ENCODE assay signal across 9 mouse cellular contexts in genomic region chr9:102352186-102353055, GRCm38 (mm10). TPM values are rescaled to one million over a fixed set of nuclear protein-coding genes. Genes with fewer than 3 reads are reported as not detected.
DNase-seq lines count a peak whose midpoint lies in the region; ATAC-seq and TF ChIP-seq lines count a peak whose summit lies in the region.
"Had no signal": no experiment of that assay in that cellular context is flagged by ENCODE, and none has a peak within 500 bp of the region (broad histone marks: within the 10 kb centered on the region; RNA-seq: fewer than 3 reads in every experiment).

No protein-coding gene starts in this region.

- peaks cover 82% of the 10 kb centered on the region for H3K27me3 ChIP-seq in intestine, embryonic 15.5 days (replicated peaks)

- WGBS in intestine, embryonic 15.5 days, result 4% methylated on average over 30 of the region's 30 CpGs
- 6% methylated on average over 30 of the region's 30 CpGs for WGBS in olfactory bulb, adult 2 months

- no peak for TF ChIP-seq CTCF in olfactory bulb, adult 2 months (IDR thresholded peaks at IDR 0.05; ENCODE audit: insufficient read depth, low read depth, low read length)

- no peak for ATAC-seq in intestine, embryonic 15.5 days
- ATAC-seq in erythroid progenitor cell, adult 5-6 weeks (replicated peaks; ENCODE audit: low FRiP score, poor library complexity, severe bottlenecking), result no peak

- H3K4me2 ChIP-seq in intestine, embryonic 15.5 days (replicated peaks), result peak overlapping the region; percentile 95

- H3K36me3 ChIP-seq in intestine, embryonic 15.5 days, result no peaks in the 10 kb centered on the region

- no peak overlapping the region for H3K27ac ChIP-seq in intestine, embryonic 15.5 days
- H3K27ac ChIP-seq in olfactory bulb, adult 2 months (ENCODE audit: insufficient read depth, low read depth, low read length), result no peak overlapping the region

- H3K9me3 ChIP-seq in intestine, embryonic 15.5 days, result no peaks in the 10 kb centered on the region

- H3K4me1 ChIP-seq in intestine, embryonic 15.5 days (replicated peaks), result peaks cover 9% of the 10 kb centered on the region; the same call in 1 of the 2 replicates
- peaks cover 25% of the 10 kb centered on the region for H3K4me1 ChIP-seq in olfactory bulb, adult 2 months (ENCODE audit: control insufficient read depth, insufficient read depth, low read length)

- H3K9ac ChIP-seq in intestine, embryonic 15.5 days, result no peak overlapping the region

- TF ChIP-seq POLR2A in olfactory bulb, adult 2 months (IDR thresholded peaks at IDR 0.05; ENCODE audit: insufficient read depth, low read depth, low read length), result no peak; the same call in 1 of the 2 replicates

- peak overlapping the region; percentile 55 for H3K4me3 ChIP-seq in intestine, embryonic 15.5 days (replicated peaks)
- H3K4me3 ChIP-seq in olfactory bulb, adult 2 months (ENCODE audit: insufficient read depth, low read depth, low read length), result peak overlapping the region; percentile 59

- peak; percentile 42 to 59 for DNase-seq in cerebellum, adult 18-20 months
- DNase-seq in cerebellum, postnatal 4 days (ENCODE audit: low spot score in 2 of 2), result no peak
- peak; percentile 45 for DNase-seq in right cerebral cortex, postnatal 25 days
- DNase-seq in right cerebral cortex, postnatal 36 days (ENCODE audit: low spot score in 2 of 2), result no peak
- DNase-seq in gastrocnemius, postnatal 10 days, result no peak

RNA-seq across cellular contexts. Expression of gene Ephb1, which starts 2.1 kb away (rescaled TPM):
- 6.6 and 7.4 TPM in 2 replicates for polyA plus RNA-seq in intestine, embryonic 15.5 days (2015; fragmentation: Nextera tagmentation; extraction: Ambion mirVana)
- not detected in 2 replicates for polyA plus RNA-seq in olfactory bulb, adult 2 months (2012; ENCODE audit: insufficient read depth, insufficient read length, low replicate concordance, missing spikeins)
- 1 to 10 TPM; 4.7 to 5.7 TPM for total RNA-seq in gastrocnemius, postnatal 10 days (2021)
- total RNA-seq in erythroid progenitor cell, adult 5-6 weeks (2015; ENCODE audit: low replicate concordance), result not detected in 2 replicates
- 0.90 TPM in 1 of 2 replicates, not detected in the other for total RNA-seq in erythroid progenitor cell, adult 5-6 weeks (2017; ENCODE audit: low replicate concordance)
- total RNA-seq: common myeloid progenitor, adult 5-6 weeks had no signal

Comparison
In these comparisons a context has a peak if more than half of its experiments do, and no peak if none do; other contexts are left out.
1. DNase-seq: peak in cerebellum, adult 18-20 months (2 of 2) and right cerebral cortex, postnatal 25 days (single experiment); none in cerebellum, postnatal 4 days (0 of 2), right cerebral cortex, postnatal 36 days (0 of 2) and gastrocnemius, postnatal 10 days (single experiment).